Mouse (Mus musculus): ENCODE data around the gene Cc2d1a.

Gene Cc2d1a

DNA sequence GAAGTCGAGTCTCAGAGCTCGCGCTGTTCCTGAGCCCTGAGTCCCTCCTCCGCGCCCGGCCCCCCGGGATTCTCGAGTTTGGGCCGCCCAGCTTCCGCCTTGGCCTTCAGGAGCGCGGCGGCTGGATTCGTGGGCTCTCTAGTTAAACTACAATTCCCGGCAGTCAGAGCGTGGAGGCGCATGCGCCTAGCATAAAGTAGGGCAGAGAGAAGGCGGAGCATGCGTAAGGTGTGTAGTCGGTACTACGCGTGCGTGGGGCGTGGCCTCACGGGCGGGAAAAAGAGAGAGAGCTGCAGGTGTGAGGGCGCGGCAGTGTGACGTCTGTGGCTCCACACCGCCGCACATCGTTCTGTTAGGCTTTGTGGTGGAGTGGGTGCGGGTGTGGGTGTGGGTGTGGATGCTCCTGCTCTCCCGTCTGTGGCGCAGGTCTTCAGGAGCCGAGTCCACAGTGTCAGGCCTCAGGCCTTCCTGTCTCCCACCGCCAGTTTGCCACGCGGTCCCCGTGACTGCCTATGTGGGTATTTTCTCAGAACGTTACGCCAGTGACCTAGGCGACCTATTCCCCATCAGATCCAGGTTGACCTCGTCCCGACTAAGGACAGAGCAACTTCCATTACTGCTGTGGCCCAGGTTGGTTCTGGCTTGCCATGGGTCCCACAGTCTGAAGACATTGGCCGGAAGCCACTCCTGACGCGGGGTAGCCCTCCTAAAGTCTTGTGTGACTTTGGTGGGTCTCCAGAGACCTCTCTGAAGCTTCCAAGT is at the start of gene Cc2d1a, which contains the start of gene 4930432K21Rik:
Gene Cc2d1a, minus strand, starts transcription at position 168 of the 762 bp plus-strand sequence.
Gene 4930432K21Rik, plus strand, starts transcription at position 257 of the 762 bp plus-strand sequence.
- peak; percentile 94 for DNase-seq (ENCODE audit: low spot score)

GRCm38 (mm10) chr8:84197141-84197921 is 49.6 kb upstream of the Cc2d1a start:
- peak; percentile 83 for DNase-seq (ENCODE audit: low spot score)

GRCm38 (mm10) chr8:84194224-84194743 is 46.5 kb upstream of the Cc2d1a start:
- DNase-seq (ENCODE audit: low spot score): no peak

DNA sequence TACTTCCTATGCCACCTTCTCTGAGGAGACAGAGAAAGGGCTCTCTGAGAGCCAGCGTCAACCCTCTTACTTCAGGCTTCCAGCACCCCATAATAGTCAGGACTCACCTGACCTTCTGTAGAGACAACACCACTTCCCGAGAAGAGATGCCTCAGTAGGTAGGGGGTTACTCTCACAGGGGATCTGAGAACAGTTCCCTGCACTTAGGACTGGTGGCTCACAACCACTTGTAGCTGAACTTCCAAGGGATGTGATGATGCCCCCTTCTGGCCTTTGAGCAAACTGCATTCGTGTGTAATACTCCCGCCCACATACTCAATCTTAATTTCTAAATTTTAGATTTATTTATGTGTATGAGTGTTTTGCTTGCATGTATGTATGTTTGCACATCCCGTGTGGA is 45.8 kb upstream of the Cc2d1a start:
- no peak for DNase-seq (ENCODE audit: low spot score)

DNA sequence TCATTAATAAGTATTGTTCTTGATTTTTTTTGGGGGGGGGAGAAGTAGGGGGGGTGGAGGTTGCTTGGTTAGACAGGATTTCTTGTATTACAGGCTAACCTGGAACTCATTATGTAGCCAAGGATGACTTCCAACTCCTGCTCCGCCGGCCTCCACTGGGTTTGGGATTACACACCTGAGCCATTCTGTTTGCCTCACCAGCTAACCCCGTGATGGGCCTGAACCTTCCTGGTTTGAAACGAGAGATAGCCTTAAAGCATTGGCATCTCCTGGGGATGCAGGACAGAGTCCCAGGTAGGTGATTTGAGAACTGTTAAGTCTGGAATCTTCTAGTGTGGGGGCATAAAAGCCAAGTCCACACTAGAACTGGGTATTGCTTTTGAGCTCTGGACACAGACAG is 45.4 kb upstream of the Cc2d1a start:
- no peak for DNase-seq (ENCODE audit: low spot score)

GRCm38 (mm10) chr8:84192555-84192954 is 44.8 kb upstream of the Cc2d1a start:
- peak; percentile 70 for DNase-seq (ENCODE audit: low spot score)

- peak; percentile 69 for DNase-seq (ENCODE audit: low spot score)
Observed at GRCm38 (mm10) chr8:84192023-84192422, 44.3 kb upstream of the Cc2d1a start.

- no peak for DNase-seq (ENCODE audit: low spot score)
Observed at GRCm38 (mm10) chr8:84190191-84190867, 42.6 kb upstream of the Cc2d1a start.

- DNase-seq (ENCODE audit: low spot score): no peak
Observed at GRCm38 (mm10) chr8:84189603-84190002, 41.9 kb upstream of the Cc2d1a start.

- DNase-seq (ENCODE audit: low spot score): no peak
Observed at GRCm38 (mm10) chr8:84188671-84189070, 40.9 kb upstream of the Cc2d1a start.

DNA sequence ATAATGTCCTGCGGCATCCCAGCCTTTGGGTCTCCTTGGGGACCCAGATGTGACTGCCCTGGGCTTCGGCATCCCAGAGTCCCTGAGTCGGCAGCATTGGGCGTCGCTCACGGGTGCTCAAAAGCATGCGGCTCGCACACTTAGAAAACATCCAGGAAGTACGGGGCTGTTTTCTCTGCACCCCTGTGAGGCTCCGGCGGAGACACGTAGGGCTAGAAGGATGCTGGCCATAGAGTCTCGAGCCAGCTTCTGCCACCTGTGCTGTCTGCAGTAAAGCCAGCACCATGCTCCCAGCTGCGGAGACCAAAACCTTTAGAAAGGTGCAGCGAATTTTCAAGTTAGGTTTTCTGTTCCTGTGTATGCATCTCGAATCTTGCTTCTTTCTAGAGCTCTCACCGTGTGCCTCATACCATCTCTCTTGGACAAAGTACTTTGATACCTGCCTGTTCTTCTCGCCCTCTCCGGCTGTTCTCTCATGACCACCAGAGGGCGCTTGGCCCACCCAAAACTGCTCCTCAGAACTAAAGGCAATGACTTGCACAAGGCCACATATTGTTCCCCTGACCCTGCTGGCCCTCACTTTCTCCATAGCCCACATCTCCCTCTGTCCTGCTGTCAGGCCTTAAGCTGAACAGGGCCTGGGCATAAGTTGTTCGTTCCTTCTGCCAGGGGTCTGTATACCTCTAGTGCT is 39.5 kb upstream of the Cc2d1a start:
- DNase-seq (ENCODE audit: low spot score): no peak

DNA sequence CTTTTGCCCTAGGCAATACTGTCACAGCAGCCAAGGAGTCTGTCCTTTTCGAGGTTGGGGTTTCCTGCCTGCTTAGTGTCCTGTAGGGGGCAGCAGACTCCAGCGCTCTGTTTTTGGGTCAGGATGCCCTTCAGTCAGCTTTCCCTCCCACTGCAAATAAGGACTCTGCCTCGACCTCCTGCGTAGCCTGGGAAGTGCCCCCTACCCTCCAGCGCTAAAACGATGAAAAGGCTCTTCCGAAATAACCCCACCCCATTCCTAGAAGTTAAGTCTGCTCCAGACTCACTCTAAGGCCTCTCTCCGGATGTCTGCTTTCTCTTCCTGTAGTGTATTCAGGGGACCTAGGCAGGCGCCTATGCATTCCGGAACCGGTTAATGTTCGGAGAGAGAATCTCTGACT is 38.8 kb upstream of the Cc2d1a start:
- DNase-seq (ENCODE audit: low spot score): peak; percentile 55

DNA sequence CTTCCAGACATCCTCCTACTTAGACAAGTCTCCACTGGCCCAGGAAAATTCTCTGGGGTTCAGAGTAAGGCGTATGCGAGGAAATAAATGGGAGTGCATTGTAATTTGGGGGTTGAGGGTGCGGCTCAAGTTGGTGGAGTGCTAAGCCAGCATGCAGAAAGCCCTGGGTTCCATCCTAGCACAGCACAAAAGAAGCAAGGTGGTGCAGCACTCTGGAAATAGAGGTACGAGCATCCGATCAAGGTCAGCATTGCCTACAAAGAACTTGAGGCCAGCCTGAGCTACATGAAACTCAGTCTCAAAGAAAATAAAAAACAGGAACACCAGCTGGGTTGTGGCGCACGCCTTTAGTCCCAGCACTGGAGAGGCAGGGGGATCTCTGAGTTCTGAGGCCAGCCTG is 37.4 kb upstream of the Cc2d1a start, which contains the start of gene Nanos3:
Gene Nanos3, minus strand, starts transcription at position 101 of the 400 bp plus-strand sequence.
- DNase-seq (ENCODE audit: low spot score): no peak

- DNase-seq (ENCODE audit: low spot score): no peak
Observed at GRCm38 (mm10) chr8:84184085-84185043, 36.6 kb upstream of the Cc2d1a start.

DNA sequence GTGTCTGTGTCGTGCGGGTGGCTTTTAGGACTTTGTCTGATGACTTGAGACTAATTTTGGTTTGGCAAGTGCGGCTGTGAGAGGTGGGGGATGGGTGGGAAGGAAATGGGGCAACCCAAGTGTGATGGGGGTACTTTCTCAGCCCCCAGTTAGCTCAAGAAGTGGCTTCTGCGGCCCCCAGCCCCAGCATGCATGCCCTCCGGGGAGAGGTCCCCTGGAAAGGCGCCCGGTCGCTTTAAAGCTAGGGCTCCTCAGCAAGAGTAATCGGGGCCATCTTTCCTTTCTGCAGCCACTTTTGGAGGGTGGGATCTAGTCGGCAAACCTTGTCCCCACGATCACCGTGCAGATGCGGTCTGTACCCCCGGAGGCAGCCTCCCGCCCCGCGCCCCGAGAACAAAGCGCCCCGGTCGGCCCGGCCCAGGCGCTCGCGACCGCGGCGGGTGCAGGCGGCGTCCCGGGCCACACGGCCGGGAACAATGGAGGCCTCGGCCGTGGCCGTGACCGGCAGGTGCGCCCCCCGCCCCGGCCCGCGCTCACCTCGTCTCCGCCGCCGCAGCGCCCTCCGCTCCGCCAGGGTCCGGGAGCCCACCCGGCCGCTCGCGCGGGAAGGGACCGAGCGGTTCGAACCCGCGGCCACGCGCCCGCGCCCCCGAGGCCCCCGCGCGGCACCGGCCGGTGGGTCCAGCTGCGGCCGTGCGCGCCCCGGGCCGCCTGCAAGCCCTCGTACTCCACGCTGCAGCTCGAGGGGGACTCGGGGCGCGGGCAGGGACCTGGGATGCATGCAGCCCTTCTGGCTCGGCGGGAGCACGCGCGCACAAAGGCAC is 35.7 kb upstream of the Cc2d1a start:
- no peak for DNase-seq (ENCODE audit: low spot score)

DNA sequence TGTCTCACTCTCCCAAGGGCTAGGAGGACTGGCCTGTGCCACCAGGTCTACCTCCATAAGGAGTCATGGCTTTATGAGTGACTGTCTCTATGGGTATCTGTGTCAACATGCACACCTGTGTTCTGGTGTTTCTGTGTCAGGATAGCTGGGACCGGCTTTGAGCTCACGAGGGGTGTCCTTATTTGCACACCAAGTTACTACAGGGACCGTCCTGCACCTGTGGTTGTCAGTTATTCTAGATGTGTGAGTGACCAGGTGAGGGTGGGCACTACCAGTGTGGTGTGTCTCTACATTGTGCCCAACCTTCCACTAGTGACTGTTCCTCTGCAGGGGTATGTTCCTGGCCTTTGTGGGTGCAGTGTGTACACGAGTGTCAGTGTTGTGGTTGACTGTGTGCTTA is 35.1 kb upstream of the Cc2d1a start:
- no peak for DNase-seq (ENCODE audit: low spot score)

DNA sequence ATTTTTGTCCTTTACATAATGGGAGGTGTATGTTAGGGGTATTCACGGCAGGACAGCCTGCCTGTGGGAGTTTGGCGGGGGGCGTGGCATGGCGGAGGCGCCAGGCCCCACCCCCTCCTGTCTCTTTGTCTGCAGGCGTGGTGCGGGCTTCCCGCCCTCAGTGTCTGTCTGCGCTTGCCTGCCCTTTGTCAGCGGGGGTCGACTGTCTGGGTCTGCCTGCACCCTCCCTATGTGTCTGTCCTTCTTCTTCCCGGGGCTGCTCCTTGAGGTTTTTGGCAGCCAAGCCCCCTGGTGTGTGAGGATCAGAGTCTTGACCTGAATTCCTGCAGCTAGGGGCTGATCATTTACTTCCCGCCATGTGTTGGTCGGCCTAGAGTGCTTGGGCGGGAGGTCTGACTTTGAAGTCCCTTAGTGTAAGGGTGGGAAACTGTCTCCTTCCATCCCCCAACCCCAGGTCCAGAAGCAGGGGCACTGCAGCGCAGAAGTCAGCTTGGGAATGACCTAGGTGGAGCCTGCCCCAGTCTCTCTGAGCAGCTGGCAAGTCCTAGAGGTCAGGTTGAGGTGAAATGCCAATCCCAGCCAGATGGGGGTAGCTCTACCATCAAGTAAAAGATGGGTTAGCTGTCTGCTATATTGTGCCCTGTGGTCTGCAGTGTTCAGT is 32.9 kb upstream of the Cc2d1a start:
- DNase-seq (ENCODE audit: low spot score): peak; percentile 32

DNA sequence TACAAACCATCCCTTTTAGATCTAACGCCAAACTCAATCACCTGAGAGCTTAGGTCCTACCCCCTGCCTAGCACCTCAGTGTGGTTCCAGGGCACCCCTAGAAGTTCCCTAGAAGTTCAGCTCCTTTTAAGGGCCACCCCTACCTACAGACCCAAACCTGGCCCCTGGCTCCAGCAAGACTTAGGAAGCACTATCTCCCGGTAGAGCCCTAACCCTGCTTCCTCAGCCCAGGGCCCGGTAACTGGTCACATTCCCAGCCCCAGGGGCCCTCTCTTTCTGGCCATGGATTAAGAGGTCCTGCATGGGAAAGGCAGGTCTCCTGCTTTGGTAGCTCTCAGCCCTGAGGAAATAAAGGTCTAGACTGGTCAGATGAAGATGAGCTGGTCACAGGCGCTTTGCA is 32.2 kb upstream of the Cc2d1a start:
- DNase-seq (ENCODE audit: low spot score): no peak

- DNase-seq (ENCODE audit: low spot score): no peak
Observed at GRCm38 (mm10) chr8:84178592-84178991, 30.9 kb upstream of the Cc2d1a start.

Measured in ovary, adult 18-20 months (tissue).